Mouse (Mus musculus) CH12.LX (cell line): ENCODE measurements around the gene Vtcn1. TPM values are rescaled to one million over a fixed set of nuclear protein-coding genes. Genes with fewer than 3 reads are reported as not detected.

Experiments used
- DNase-seq: peaks from one replicate; pipeline ENCODE4 v3.0.0-alpha.2; 2013; ENCODE audit errors: extremely low read depth
- H3K27ac ChIP-seq: 2 replicates; pipeline ENCODE4 v1.5.1; 2012; ENCODE audit warnings: low read depth, mild to moderate bottlenecking, control low read depth, moderate library complexity; ENCODE audit not compliant: insufficient read depth
- H3K27me3 ChIP-seq: replicated peaks from 2 replicates; pipeline ENCODE3; 2012; ENCODE audit warnings: inconsistent platforms
- H3K36me3 ChIP-seq, 2 experiments: replicated peaks in 1 of 2; 2 replicates each; pipeline versions ENCODE3 to v1.6.1; 2012; ENCODE audit warnings: inconsistent platforms in 1 of 2, low read length in 1 of 2, mild to moderate bottlenecking in 1 of 2, mixed read lengths in 1 of 2, moderate library complexity in 1 of 2; ENCODE audit not compliant: control insufficient read depth in 1 of 2, insufficient read depth in 1 of 2
- H3K4me1 ChIP-seq, 2 experiments: 2 replicates each; pipeline ENCODE4 v1.6.1; 2012; ENCODE audit warnings: inconsistent platforms in 1 of 2, moderate library complexity in 1 of 2; ENCODE audit not compliant: insufficient read depth in 2 of 2, control insufficient read depth in 1 of 2
- H3K4me2 ChIP-seq: 2 replicates; pipeline ENCODE4 v1.6.1; 2012; ENCODE audit warnings: low read depth, mild to moderate bottlenecking, control low read depth; ENCODE audit not compliant: poor library complexity, insufficient read depth, severe bottlenecking
- H3K4me3 ChIP-seq, 3 experiments: fragments of 150-350 bp in 1 of 3; sonication (generic) in 1 of 3; replicated peaks in 1 of 3; 2 replicates each; pipeline versions ENCODE3 to v1.5.1; 2011 to 2012; ENCODE audit warnings: low read depth in 2 of 3, low read length in 2 of 3, mild to moderate bottlenecking in 2 of 3, moderate library complexity in 2 of 3, control low read depth in 1 of 3, improper control_type of control experiment in 1 of 3, inconsistent platforms in 1 of 3, mixed read lengths in 1 of 3; ENCODE audit not compliant: poor library complexity in 1 of 3
- H3K79me2 ChIP-seq: replicated peaks from 2 replicates; pipeline ENCODE4 v1.6.1; 2012; ENCODE audit warnings: mild to moderate bottlenecking, moderate library complexity; ENCODE audit not compliant: control insufficient read depth, poor library complexity, insufficient read depth, severe bottlenecking; ENCODE audit errors: extremely low read depth
- H3K9ac ChIP-seq: 2 replicates; pipeline ENCODE4 v1.6.1; 2012; ENCODE audit warnings: low read depth, mild to moderate bottlenecking, control low read depth, moderate library complexity; ENCODE audit not compliant: insufficient read depth
- H3K9me3 ChIP-seq: replicated peaks from 2 replicates; pipeline ENCODE3; 2012; ENCODE audit warnings: low read length, inconsistent platforms, mixed read lengths
- CHD1 ChIP-seq: IDR thresholded peaks from 2 replicates; pipeline ENCODE4 v1.6.1; 2012; ENCODE audit warnings: low read depth, low read length, improper control_type of control experiment, inconsistent platforms
- CHD2 ChIP-seq: IDR thresholded peaks from 2 replicates; pipeline ENCODE4 v1.6.1; 2011; ENCODE audit warnings: low read length, improper control_type of control experiment
- ELF1 ChIP-seq: IDR thresholded peaks from 2 replicates; pipeline ENCODE4 v1.6.1; 2014; ENCODE audit warnings: low read depth, mild to moderate bottlenecking, inconsistent platforms, low read length, improper control_type of control experiment
- EP300 ChIP-seq: IDR thresholded peaks from 2 replicates; pipeline ENCODE4 v1.6.1; 2011; ENCODE audit warnings: low read length, improper control_type of control experiment
- IRF4 ChIP-seq: IDR thresholded peaks from 2 replicates; pipeline ENCODE4 v1.6.1; 2014; ENCODE audit warnings: low read depth, mild to moderate bottlenecking, inconsistent platforms, low read length, improper control_type of control experiment
- KAT2A ChIP-seq: IDR thresholded peaks from 2 replicates; pipeline ENCODE4 v1.6.1; 2012; ENCODE audit warnings: low read length, improper control_type of control experiment, inconsistent platforms; ENCODE audit not compliant: insufficient replicate concordance
- NRF1 ChIP-seq: IDR thresholded peaks from 2 replicates; pipeline ENCODE4 v1.6.1; 2014; ENCODE audit warnings: low read depth, mild to moderate bottlenecking, inconsistent platforms, low read length, improper control_type of control experiment, moderate library complexity
- POLR2AphosphoS2 ChIP-seq: IDR thresholded peaks from 2 replicates; pipeline ENCODE4 v1.6.1; 2011; ENCODE audit warnings: low read depth, low read length, improper control_type of control experiment
- RCOR1 ChIP-seq: conservative IDR thresholded peaks from 2 replicates; pipeline ENCODE4 v1.6.1; 2012; ENCODE audit warnings: low read depth, mild to moderate bottlenecking, inconsistent platforms, low read length, improper control_type of control experiment
- SMC3 ChIP-seq: IDR thresholded peaks from 2 replicates; pipeline ENCODE4 v1.6.1; 2011; ENCODE audit warnings: low read depth, low read length, improper control_type of control experiment
- ZC3H11A ChIP-seq: IDR thresholded peaks from 2 replicates; pipeline ENCODE4 v1.6.1; 2012; ENCODE audit warnings: low read depth, mild to moderate bottlenecking, inconsistent platforms, low read length, improper control_type of control experiment
- ZNF384 ChIP-seq: IDR thresholded peaks from 2 replicates; pipeline ENCODE4 v1.6.1; 2012; ENCODE audit warnings: low read depth, low read length, improper control_type of control experiment, inconsistent platforms
- dilution Hi-C: fragments of 300-500 bp; cut with MboI; formaldehyde crosslinking; loops from 2 replicates; pipeline ENCODE4 v1.14.3; 2020; ENCODE audit warnings: low sequenced_read_pairs; ENCODE audit not compliant: extremely low pct_unique_long_range_greater_than_20kb, extremely low pct_ligation_motif_present
- in situ Hi-C: fragments of 300-500 bp; cut with MboI; formaldehyde crosslinking; loops from 3 replicates; pipeline ENCODE4 v1.14.3; 2019; ENCODE audit warnings: low sequenced_read_pairs, low pct_ligation_motif_present, low pct_unique_long_range_greater_than_20kb, mixed read lengths
- polyA plus RNA-seq: library from polyadenylated mRNA; unstranded; fragments of >175 nt; gene quantifications from 2 replicates; pipeline ENCODE4 v1.2.1, GENCODE M21; 2012; ENCODE audit warnings: low read depth; ENCODE audit not compliant: insufficient read length
- total RNA-seq, 2 experiments: library from RNA; depleted of rRNA; stranded (reverse); fragments of 300-350 nt in 1 of 2; fragments of >200 nt in 1 of 2; gene quantifications; 2 replicates each; pipeline ENCODE4 v1.2.3; 2012 to 2014

The Vtcn1 gene
- total and polyA plus RNA-seq, 3 experiments = 0.04 to 0.14 TPM; not detected in 1

DNA sequence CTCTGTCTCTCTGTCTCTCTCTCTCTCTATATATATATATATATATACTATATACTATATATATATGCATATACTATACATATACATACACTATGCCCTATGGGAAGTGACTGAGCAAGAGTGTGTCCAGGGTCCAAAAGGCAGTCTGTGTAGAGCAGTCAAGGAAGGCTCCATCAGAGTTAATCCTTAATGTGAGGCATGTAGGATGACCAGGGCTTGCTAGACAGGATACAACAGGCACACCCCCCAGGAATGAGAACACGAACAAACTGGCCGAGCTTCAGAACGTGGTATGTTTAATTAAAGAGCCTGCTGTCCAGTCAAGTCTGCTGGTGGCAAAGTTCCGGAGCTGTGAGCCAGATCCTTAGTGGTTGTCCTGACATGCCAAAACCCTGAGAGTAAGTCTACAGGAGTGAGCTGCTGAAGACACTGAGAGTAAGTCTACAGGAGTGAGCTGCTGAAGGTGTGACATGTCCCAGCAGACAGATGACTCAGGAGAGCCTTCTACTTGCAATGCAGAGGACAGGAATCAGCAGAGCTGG is 115.3 kb downstream of the Vtcn1 start:
- dilution Hi-C loops = no loop called here
- H3K36me3 ChIP-seq = peaks cover 67 to 96% of the 10 kb centered on the region in 2 experiments
- H3K9me3 ChIP-seq = no peaks in the 10 kb centered on the region
- no peaks in the 10 kb centered on the region for H3K27me3 ChIP-seq
- no peak overlapping the region for H3K9ac ChIP-seq
- H3K27ac ChIP-seq = no peak overlapping the region
- in situ Hi-C loops = no loop called here
- H3K4me3 ChIP-seq = no peak overlapping the region
- H3K4me1 ChIP-seq = no peaks in the 10 kb centered on the region
- no peak for DNase-seq
- H3K4me2 ChIP-seq = no peak overlapping the region
- H3K79me2 ChIP-seq = no peaks in the 10 kb centered on the region
- TF ChIP-seq CHD2 (no peak), KAT2A (no peak), CHD1 (no peak), POLR2AphosphoS2 (no peak), ELF1 (no peak), ZNF384 (no peak), EP300 (no peak), NRF1 (no peak), ZC3H11A (no peak), SMC3 (no peak), RCOR1 (no peak), IRF4 (no peak)

Other genes starting within 250 kb of the Vtcn1 start
- gene Man1a2, start 140.0 kb upstream of the Vtcn1 start, total RNA-seq (2012; rRNA removed) = 47.7 and 53.5 TPM in 2 replicates
- gene Man1a2, start 140.0 kb upstream of the Vtcn1 start, total RNA-seq (2014; rRNA removed) = 31.1 and 33.4 TPM in 2 replicates
- 73.6 and 83.7 TPM in 2 replicates for gene Man1a2, start 140.0 kb upstream of the Vtcn1 start, polyA plus RNA-seq
- 3.4 and 4.4 TPM in 2 replicates for gene Trim45, start 96.7 kb downstream of the Vtcn1 start, total RNA-seq (2012; rRNA removed)
- gene Trim45, start 96.7 kb downstream of the Vtcn1 start, total RNA-seq (2014; rRNA removed) = 2.2 and 2.7 TPM in 2 replicates
- 2.1 and 3.3 TPM in 2 replicates for gene Trim45, start 96.7 kb downstream of the Vtcn1 start, polyA plus RNA-seq
- 27.2 and 31.8 TPM in 2 replicates for gene Ttf2, start 144.2 kb downstream of the Vtcn1 start, total RNA-seq (2012; rRNA removed)
- 29.7 and 30.3 TPM in 2 replicates for gene Ttf2, start 144.2 kb downstream of the Vtcn1 start, total RNA-seq (2014; rRNA removed)
- 29.7 and 34.0 TPM in 2 replicates for gene Ttf2, start 144.2 kb downstream of the Vtcn1 start, polyA plus RNA-seq
- not detected in 2 replicates for gene Cd101, start 204.1 kb downstream of the Vtcn1 start, total RNA-seq (2012; rRNA removed)
- gene Cd101, start 204.1 kb downstream of the Vtcn1 start, total RNA-seq (2014; rRNA removed) = not detected in 2 replicates
- not detected in 2 replicates for gene Cd101, start 204.1 kb downstream of the Vtcn1 start, polyA plus RNA-seq